Mouse (Mus musculus): ENCODE data around the gene Gm3336.

Gene Gm3336

DNA sequence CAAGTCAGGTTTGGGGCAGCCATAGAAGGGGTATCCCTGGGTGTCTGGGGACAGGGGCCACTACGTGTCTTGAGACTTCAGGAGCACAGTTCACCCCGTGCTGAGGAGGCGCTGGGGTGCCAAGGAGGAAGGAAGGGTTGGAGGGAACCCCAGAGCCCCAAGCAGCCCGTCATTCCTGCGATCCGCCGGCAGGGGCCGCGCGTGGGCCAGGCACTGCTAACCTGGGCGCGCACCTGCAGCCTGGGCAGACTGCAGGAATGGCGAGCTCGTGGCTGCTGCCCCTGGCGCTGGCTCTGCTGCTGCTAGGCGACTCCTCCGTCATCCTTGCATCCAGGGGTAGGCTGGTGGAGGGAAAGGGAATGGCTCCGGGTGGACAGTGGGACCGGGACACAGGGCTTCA is at the start of gene Gm3336:
Gm3336 (plus strand) TSS at position 247 of the 400 bp plus-strand sequence.
- in situ Hi-C loops (cut with MboI) = loop anchor here (5.0 to 10.0 kb wide), 2 partner anchors 34 to 127 kb away; partner anchors contain the start of gene Rab3a

DNA sequence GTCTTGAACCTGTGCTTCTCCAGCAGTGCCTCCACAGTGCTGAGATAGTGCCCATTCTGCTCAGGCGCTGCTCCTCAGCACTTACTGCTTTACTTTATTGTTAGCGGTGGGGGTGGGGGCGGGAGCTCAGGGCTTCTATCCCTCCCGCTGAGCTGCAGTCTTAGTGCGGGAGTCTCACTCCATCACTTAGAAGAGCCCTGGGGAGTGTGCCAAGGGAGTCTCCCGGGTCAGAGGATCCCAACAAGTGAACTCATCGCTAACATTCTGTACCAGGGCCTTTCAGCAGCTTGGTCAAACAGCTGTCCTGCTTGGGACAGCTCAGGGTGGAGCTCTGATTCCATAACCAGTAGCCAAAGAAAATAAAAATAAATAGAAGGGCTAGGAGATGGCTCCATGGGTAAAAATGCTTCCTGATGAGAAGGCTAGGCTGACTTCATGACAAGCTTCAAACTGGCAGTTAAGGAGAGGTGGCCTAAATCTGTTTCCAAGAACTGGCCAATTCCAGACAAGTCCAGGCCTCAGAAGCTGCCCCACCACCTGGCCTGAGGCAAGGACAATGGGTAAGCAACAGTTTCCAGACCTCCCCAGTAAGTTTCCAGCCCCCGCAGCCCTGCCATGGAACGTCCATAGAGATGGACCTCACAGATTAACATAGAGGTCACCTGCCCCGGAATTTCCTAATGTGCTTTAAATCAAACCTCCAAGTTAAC is 46.6 kb upstream of the Gm3336 start:
- in situ Hi-C loops (cut with MboI) = loop anchor here (5.0 kb wide), 1 partner anchor 36 kb away; no protein-coding TSS in a partner anchor

DNA sequence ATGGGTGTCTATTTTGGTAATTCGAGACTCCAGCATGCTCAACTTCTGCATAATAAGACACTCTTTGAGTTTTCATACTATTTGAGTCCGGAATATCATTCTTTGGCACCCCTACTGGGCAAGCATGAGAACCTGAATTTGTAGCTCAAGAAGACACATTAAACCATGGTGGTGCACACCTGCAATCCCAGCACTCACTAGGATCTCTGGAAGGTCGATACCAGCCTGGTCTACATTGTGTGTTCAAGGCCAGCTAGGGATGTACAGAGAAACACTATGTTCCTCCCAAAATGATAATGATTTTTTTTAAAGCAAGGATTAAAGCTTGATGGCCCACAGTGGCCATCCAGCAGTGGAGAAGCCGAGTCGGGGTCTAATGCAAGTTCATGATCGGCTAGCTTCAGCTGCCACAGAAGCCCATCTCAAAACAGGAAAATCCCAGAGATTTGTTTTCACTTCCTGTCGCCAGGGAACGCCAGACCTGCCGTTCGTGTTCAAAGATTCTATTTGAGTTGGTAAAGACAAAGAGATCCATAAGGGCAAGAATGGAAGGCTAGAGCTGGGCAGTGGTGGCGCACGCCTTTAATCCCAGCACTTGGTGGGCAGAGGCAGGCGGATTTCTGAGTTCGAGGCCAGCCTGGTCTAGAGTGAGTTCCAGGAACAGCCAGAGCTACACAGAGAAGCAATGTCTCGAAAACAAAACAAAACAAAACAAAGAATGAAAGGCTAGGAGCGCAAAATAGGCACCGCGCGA is 45.8 kb upstream of the Gm3336 start:
- in situ Hi-C loops (cut with MboI) = loop anchor here (5.0 kb wide), 1 partner anchor 35 kb away; no protein-coding TSS in a partner anchor

DNA sequence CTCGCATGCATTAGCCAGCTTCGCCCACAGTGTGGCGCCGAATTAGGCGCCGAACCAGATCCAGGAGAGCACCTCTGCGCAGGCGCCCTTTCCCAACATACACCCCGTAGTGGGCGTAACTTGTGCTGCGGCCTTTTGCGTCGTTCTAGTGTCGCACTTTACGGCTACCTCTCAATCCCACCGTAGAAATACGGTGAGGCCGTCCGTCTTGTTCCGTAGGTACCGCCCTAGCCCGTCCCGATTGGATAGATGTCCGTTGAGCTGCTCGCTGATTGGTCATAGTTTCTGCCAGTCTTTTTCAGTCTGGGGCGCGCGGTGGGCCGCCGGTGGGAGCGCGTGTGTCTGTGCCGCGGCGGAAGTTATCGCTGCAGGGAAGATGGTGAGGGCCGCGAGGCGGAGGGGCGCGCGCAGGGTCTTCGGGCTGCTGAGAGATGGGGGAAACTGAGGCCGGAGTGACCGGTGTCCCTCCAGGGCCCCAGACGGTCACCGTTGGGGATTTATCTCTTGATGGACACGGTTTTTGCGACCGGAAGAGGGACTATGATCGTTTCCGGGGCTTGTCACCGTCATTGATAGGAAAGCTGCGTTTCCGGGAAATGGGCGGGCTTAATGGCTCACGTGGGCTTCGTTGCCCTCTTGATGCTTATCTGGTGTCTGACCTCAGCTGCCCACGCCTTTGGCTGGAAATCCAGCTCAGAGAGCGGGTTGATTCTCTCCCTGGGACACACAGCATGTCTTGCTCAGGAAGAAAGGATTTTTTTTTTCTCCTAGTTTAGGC is 45.1 kb upstream of the Gm3336 start, which contains the start of gene Lsm4:
Lsm4 (plus strand) TSS at position 170 of the 778 bp plus-strand sequence.
- in situ Hi-C loops (cut with MboI) = loop anchor here (5.0 kb wide), 1 partner anchor 34 kb away; no protein-coding TSS in a partner anchor

DNA sequence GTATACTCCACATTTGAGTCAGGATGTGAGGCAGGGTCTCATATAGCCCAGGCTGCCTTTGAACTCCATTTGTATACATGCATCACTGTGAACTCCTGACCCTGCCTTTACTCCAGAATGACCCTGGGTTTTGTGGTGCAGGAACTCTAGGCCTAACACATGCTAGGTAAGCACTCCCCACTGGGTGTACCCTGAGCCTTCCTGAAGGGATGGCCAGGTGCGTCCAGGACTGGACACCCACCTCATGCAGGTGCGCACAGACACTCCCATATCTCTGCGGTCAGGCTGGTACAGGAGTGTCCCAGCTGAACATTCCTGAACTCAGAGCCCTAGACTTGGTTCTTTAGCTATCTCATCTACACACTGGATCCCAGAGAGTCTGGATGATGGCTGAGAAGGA is 44.2 kb upstream of the Gm3336 start:
- in situ Hi-C loops (cut with MboI) = loop anchor here (5.0 kb wide), 1 partner anchor 33 kb away; no protein-coding TSS in a partner anchor

DNA sequence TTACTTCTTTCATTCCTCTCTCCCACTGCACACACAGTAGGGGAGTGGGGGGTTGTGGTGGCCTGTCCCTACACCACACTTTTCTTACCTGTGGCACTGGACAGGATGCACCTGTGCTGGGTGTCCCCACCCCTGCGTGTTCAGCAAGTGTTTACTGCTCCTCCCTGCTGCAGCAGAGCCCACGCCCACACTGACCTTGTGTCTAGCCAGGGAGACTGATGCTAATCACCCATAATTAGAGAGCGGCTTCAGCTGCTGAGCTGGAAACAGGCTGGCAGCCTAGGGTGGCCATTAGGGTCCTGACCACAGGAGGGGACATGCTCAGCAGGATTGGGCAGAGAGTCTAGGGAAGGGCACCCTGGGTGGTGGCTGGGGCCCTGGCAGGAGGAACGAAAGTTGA is 43.6 kb upstream of the Gm3336 start:
- in situ Hi-C loops (cut with MboI) = loop anchor here (5.0 kb wide), 1 partner anchor 33 kb away; no protein-coding TSS in a partner anchor

DNA sequence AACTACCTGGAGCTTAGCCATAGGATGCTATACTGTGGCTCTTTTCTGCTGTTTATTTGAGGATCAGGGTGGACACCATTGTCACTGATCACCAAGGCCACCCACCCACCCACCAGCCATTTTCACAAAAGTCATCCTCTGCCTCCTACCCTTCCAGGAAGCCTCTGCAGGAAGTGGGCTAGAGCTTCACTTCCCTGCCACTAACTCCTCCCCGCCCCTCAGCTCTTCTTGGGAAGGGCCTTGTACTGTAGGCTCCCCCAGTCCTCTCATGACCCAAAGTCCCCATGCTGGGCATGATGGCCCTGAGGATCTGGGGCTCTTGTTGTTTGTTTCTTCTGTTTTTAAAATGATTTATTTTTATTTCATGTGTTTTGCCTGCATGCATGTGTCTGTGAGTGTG is 43.0 kb upstream of the Gm3336 start:
- in situ Hi-C loops (cut with MboI) = no loop called here

DNA sequence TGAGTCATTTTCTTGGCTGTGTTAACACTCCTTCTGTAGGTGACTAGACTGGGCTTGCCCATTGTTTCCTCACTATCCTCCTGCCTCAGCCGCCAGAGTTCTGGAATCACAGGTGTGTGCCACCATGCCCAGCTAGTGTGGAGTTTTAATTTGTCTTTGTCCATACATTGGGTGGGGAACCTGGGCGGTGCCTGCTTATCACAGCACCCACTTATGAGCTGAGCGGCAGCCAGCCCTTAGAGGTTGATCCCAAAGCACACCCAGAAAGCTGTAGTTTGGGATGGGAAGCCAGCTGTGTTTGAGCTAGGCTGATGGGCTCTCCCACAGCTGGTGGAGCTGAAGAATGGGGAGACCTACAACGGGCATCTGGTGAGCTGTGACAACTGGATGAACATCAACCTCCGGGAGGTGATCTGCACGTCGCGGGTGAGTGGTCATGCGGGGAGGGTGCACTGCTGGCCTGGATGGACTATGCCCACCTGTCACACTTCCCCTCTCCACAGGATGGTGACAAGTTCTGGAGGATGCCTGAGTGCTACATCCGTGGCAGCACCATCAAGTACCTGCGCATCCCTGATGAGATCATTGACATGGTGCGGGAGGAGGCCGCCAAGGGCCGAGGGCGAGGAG is 40.8 kb upstream of the Gm3336 start:
- in situ Hi-C loops (cut with MboI) = no loop called here

DNA sequence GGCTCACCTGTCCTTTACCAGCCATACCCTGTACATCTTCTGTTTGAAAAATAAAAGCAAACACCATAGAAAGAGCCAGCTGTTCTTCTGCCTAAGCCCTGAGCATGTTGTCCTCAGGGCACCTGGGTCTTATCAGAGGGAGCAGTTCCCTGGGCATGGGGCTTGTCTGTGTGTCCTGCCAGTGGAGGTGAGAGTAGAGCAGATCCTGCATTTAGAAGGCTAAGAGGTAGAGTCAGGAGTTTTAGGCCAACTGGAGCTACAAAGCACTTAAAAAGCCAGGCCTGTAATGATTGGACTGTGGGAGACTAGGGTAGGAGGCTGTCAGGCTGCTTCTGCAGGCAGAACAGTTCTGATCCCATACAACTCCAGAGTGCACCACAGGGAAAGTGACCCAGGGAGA is 39.7 kb upstream of the Gm3336 start:
- in situ Hi-C loops (cut with MboI) = no loop called here

DNA sequence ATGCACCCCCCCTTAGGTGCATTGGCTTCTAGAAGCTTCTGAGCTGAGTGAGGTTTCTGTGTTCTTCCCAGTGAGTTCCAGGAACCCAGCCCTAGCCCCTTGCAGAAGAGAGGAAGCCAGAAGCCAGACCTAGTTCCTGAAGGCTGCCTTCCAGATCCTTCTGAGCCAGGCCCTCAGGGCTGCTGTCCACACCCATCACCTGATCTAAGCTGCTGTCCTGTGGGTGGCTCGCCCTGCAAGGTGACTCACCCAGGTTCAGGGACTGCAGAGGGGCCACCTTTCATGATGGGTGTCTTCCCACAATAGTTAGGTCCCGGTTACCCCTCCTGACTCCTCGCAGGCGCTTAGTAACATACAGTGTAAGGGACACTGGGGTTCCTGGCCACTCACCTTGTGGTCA is 38.9 kb upstream of the Gm3336 start:
- in situ Hi-C loops (cut with MboI) = no loop called here

DNA sequence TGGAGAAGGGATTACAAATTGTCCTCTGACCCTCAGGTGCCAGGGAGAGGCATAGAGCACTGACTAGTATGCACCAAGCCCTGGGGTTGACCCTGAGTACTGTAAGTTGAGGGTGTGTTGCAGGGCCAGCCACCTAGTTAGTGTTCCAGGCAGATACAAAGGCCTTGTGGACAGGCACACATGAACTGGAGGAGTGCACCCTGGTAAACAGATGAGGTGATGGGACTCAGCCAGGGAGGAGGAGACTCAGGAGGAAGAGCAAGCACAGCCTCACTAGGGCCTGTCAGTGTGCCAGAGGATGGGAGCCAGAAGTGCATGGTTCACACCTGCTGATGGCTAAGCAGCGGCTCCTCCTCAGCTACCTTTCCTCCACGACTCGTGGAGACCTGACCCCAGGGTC is 38.3 kb upstream of the Gm3336 start:
- in situ Hi-C loops (cut with MboI) = no loop called here

DNA sequence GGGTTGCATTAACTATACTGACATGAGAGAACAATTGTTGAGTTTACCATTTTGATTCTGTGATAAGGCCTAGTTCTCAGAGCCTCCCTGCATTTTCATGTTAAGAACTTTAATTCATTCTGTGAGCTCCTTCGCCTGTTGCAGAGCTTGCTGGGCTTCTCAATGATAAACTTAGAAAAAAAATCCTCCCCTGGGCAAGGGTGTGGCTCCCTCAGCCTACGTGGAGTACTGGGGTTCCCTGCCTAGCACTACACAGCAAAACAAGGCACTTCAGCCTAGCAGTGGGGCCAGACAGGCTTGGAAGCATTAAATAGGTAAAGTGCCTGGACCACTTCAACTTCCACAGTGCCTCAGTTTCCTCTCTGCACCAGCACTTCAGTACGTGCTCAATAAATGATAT is 36.9 kb upstream of the Gm3336 start:
- in situ Hi-C loops (cut with MboI) = no loop called here

DNA sequence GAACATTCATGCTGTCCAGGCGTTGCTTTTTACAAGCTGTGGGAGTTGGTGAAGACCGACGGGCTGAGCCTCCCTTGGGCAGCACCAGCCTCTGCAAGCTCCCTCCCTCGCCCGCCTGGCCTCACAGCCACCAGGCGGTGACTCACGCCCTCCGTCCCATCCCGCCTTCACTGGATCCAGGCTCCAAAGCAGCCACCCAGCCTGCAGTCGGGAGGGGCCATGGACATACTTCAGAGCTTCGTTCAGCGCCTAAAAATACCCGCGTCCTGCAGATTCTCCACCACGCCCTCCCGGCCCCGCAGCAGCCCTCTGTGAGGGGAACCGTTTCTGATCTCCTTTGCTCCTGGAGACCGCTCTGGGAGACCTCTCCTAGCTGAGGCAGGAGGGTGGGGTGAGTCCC is 36.1 kb upstream of the Gm3336 start:
- in situ Hi-C loops (cut with MboI) = no loop called here

DNA sequence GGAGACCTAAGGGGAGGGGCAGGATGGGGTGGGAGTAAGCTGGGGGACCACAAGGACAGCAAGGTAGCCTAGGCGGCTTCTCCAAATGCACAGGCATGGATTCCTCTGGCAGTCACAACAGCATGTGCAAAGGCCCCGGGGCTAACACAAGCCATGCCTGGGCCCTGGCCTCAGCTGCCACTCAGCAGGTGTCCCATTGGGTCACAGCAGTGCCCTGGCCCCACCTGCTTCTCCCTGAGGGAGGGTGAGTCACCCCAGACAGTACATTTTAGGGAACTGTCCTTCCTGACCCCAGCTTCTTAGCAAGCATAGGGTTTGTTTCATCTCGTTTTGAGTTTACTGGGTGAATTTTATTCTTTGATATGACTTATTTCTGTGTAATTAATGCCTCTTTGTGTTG is 35.7 kb upstream of the Gm3336 start:
- in situ Hi-C loops (cut with MboI) = no loop called here

DNA sequence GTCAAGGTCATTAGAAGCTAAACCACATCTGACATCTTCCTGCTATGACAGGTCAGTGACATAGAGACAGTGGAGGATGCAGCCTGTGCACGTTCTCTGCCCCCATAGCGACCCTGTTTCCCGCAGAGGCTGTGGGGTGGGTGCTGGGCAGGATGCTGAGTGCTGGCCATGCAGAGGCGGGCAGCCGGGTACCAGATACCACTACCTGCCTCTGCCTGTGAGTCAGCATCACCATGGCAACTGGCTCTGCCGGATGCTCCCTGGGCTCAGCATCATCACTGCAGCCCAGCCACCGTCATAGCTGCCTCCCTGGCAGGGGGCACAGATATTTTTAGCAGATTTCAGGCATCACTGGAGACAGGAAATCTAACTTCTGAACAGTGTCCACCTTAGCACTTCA is 34.1 kb upstream of the Gm3336 start:
- in situ Hi-C loops (cut with MboI) = no loop called here

DNA sequence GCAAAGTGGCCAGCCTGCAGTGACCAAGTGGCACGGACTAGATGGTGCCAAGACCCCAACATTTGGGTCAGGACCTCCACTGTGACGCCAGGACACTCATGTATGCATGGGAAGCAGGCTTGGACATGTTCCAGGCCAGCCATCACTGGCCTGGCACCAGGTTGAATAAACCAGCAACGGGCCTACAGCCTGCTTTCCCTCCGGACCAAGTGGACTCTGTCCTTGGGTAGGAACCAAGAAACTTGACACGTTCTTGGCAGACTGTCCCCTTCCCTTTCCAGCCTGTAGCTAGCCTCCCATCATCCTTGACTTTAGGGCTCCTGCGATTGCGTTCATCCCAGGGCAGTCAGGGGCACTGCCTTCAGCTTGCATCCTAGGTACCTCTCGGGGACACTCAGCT is 30.8 kb upstream of the Gm3336 start:
- in situ Hi-C loops (cut with MboI) = no loop called here

DNA sequence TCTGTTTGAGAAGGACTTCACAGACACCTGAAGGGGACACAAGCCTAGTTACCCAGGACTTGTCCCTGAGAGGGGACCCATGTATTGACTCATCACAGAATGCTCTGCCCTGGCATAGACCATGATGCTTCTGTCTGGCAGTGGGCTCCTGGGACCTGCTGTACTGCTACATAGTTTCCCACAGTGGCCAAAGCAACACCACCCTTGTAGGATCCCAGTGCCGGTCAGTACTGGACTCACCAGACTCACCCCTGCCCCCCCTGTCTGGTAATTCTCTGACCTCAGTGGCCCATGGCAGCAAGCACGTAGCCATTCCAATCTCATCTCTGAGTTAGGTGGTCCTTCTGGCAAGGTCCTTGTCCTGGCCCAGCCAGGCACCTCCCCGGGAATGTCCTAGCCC is 30.2 kb upstream of the Gm3336 start:
- in situ Hi-C loops (cut with MboI) = no loop called here

DNA sequence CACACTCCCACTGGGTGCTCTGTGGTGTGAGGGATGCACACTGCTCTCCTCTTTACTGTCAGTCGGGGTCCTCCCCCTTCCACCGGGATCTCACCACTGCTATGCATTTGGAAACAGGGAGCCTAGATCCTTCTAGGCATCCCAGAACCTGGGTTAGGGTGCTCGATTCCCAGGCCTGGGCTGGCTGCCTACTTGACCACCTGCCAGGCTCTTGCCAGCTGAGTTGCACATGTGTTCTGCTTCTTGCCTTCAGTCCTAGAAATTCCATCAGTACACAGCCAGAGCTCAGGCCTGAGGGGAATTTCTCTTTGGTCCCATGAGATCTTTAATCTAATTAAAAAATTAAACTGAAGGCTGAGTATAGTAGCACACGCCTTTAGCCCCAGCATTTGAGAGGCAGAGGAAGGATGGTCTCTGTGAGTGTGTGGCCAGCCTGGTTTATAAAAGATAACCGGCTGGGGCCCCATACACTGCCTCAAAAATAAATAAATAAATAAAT is 28.4 kb upstream of the Gm3336 start:
- in situ Hi-C loops (cut with MboI) = no loop called here

DNA sequence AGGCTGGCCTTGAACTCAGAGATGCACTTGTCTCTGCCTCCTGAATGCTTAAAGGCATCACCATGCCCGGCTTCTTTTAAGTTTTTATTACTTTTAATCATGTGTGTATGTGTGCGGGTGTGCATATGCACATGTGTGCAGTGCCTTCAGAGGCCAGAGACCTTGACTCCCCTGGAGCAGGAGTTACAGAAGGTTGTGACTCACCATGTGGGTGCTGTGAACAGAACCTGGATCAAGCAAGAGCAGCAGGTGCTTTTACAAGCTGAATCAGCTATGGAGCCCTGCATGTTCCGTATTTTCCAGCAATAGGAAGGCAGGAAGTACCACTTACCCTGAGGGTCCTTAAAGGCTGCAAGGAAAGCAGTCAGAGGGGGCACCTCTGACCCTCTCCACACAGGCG is 27.1 kb upstream of the Gm3336 start:
- in situ Hi-C loops (cut with MboI) = no loop called here

DNA sequence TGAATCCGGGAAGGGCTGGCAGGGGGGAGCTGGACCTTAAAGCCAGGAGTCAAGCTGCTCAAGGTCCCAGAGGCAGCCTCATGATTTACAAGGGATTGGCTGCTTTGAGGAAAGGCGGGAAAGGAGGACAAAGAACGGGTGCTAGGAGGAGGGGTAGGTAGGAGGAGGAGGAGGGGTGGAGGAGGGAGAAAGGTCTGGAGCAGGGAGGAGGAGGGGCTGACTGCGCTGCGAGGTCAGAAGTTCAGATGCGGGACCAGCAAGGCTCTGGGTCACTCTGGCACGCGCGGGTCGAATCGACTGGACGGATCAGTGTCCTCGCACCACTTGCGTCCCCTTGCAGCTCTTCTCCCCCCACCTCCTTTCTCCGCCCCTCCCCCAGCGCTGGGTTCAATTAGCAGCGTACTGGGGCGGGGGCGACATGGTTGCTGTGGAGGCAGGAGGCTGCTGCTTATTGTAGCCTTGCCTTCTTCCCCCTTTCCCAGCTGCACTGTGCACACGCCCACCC is 26.6 kb upstream of the Gm3336 start:
- in situ Hi-C loops (cut with MboI) = no loop called here

DNA sequence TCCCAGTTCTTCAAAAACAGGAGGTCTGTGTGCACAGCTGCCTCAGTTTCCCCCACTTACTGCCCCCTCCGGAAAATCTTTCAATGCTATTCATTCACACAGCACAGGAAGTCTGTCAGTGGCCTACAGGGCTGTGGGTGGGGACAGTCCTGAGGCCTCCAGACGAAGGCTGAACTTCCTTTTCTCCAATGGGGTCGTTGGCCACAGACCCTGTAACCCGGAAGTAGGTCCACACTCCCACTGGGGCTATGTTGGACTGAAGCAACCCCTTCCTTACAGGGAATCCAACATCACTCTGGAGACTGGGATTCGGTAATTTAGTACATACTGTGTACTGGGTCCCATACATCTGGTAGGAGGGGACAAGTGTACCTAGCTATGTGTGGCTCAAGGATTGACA is 24.7 kb upstream of the Gm3336 start:
- in situ Hi-C loops (cut with MboI) = no loop called here

Measured in mature B cell (primary cell).